Mouse (Mus musculus) hindbrain, embryonic 13.5 days (tissue): ENCODE data around the gene 4933428G20Rik. TPM values are rescaled to one million over a fixed set of nuclear protein-coding genes. Genes with fewer than 3 reads are reported as not detected.

ENCODE experiments used
- ATAC-seq: fragments of 200-750 bp; cut with Nextera tagmentation; 2 replicates; pipeline ENCODE4 v1.8.0; 2017; ENCODE audit warnings: moderate TSS enrichment; ENCODE audit not compliant: low FRiP score
- H3K27ac ChIP-seq: fragments of 300-500 bp; sonication (generic); 2 replicates; pipeline ENCODE4 v1.5.1; 2015; ENCODE audit warnings: inconsistent platforms, mild to moderate bottlenecking, moderate library complexity
- H3K27me3 ChIP-seq: fragments of 300-500 bp; sonication (generic); 2 replicates; pipeline ENCODE4 v1.6.1; 2015; ENCODE audit warnings: mild to moderate bottlenecking, inconsistent platforms
- H3K36me3 ChIP-seq: fragments of 300-500 bp; sonication (generic); 2 replicates; pipeline ENCODE4 v1.6.1; 2015; ENCODE audit warnings: mild to moderate bottlenecking, inconsistent platforms
- H3K4me1 ChIP-seq: fragments of 300-500 bp; sonication (generic); replicated peaks from 2 replicates; pipeline ENCODE4 v1.6.1; 2015; ENCODE audit warnings: inconsistent platforms
- H3K4me2 ChIP-seq: fragments of 300-500 bp; sonication (generic); 2 replicates; pipeline ENCODE4 v1.6.1; 2015; ENCODE audit warnings: inconsistent platforms, mild to moderate bottlenecking, moderate library complexity
- H3K4me3 ChIP-seq: fragments of 300-500 bp; sonication (generic); 2 replicates; pipeline ENCODE4 v1.5.1; 2015; ENCODE audit warnings: mild to moderate bottlenecking, inconsistent platforms
- H3K9ac ChIP-seq: fragments of 300-500 bp; sonication (generic); 2 replicates; pipeline ENCODE4 v1.6.1; 2015; ENCODE audit warnings: mild to moderate bottlenecking, inconsistent platforms
- H3K9me3 ChIP-seq: fragments of 300-500 bp; sonication (generic); 2 replicates; pipeline ENCODE4 v1.6.1; 2016; ENCODE audit warnings: inconsistent platforms
- WGBS: fragments of 180-500 bp; shearing (Covaris S2); methylation state at CpG from one replicate; pipeline ENCODE4 v1.1.7; 2015; 5-methylcytosine and 5-hydroxymethylcytosine counted together
- polyA plus RNA-seq: library from polyadenylated mRNA; unstranded; fragments of >200 nt; fragmentation: Nextera tagmentation; extraction: Ambion mirVana; gene quantifications from 2 replicates; pipeline ENCODE4 v1.2.1, GENCODE M21; 2015

4933428G20Rik gene
- polyA plus RNA-seq, 1 experiment from 2014 or later = 1.2 TPM

DNA sequence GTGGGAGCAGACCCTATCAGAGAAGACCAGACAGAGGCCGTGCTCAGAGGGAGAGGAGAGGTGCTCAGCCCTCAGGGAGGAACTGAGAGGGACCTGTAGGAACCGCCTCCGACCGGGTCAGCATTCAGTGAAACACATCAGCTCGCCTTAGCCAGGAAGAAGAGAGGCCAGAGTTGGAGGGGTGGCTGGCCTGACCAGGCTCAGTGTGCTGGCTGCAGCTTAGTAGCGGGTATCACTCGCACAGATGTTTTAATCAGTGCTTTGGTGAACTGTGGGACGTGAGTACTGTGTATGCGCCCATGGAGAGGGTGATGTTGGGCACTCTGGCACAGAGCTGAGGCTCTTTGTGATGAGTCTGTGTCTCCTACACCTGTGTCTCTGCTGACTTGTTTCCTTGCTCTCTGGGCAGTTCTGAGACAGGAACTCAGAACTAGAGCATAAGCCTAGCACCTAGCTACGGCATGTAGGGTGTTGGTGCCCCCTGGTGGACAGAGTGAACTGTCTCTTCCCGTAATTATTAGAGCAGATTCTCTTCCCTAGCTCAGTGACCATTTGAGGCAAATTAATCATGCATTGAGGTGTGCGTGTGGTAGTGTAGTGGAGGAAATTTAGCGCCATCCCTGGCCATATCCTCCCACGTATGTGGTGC lies 31.4 kb downstream of the 4933428G20Rik start:
- Histone ChIP-seq H3K4me2 (no peak overlapping the region), H3K36me3 (peaks cover 90% of the 10 kb centered on the region), H3K4me1 (peaks cover 4% of the 10 kb centered on the region; the same call in 1 of the 2 replicates), H3K9ac (peak overlapping the region; percentile 13; the same call in 1 of the 2 replicates), H3K27me3 (0 out of 2 replicates have a peak, but pooled peaks cover 8% of the 10 kb centered on the region), H3K9me3 (no peaks in the 10 kb centered on the region), H3K4me3 (no peak overlapping the region), H3K27ac (no peak overlapping the region)
- 50% methylated on average over 14 of the region's 14 CpGs for WGBS
- 0 out of 2 replicates have a peak, but pooled peaks have one; percentile 28 for ATAC-seq

DNA sequence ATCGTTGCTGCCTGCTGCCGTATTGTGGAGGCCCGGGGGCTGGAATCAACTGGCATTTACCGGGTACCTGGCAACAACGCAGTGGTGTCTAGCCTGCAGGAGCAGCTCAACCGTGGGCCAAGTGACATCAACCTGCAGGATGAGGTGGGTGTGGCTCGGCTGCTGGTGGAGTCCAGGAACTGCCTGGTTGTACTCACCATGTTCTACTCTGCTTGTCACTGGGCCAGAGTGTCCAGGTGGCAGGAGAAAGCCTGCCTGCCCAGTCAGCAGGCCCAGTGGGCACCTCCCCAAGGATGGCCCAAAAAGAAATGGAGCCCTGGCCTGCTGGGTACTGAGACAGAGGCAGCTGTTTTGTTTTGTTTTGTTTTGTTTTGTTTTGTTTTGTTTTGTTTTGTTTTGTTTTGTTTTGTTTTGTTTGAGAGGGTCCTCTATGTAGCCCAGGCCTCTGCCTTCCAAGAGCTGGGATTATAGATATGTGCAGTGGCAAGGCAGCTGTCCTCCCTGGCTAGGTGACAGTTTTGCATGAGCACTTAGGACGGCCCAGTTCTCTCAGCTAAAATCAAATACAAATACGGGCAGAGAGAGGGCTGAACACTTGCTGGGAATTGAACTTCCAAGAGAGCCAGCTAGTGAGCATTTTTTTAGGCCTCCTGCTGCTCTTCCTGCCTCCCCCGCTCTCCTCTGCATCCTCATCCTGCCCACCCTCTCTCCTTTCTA lies 33.5 kb downstream of the 4933428G20Rik start:
- H3K36me3 ChIP-seq = peaks cover 93% of the 10 kb centered on the region
- H3K4me3 ChIP-seq = no peak overlapping the region
- no peak overlapping the region for H3K9ac ChIP-seq
- no peak overlapping the region for H3K4me2 ChIP-seq
- H3K9me3 ChIP-seq = no peaks in the 10 kb centered on the region
- no peak overlapping the region for H3K27ac ChIP-seq
- peaks cover 24% of the 10 kb centered on the region; the same call in 1 of the 2 replicates for H3K27me3 ChIP-seq
- H3K4me1 ChIP-seq = peaks cover 4% of the 10 kb centered on the region; the same call in 1 of the 2 replicates
- WGBS = 70% methylated on average over 10 of the region's 10 CpGs
- no peak for ATAC-seq

DNA sequence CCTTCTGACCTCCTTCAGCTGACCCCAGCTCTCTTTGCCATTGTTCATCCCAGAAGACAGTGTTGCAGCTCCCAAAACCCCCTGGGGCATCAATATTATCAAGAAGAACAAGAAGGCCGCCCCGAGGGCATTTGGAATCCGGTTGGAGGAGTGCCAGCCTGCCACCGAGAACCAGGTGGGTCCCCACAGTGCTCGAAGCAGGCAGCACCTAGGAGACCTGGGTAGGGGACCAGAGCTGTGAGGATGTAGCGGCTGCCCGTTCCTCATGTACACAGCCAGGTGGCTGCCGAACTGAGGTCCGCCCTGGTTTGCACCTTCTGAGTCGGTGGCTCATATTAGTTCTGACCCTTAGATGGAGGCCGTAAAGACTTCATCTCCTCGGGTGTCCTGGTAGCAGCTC lies 34.2 kb downstream of the 4933428G20Rik start:
- Histone ChIP-seq H3K36me3 (peaks cover 93% of the 10 kb centered on the region), H3K9ac (no peak overlapping the region), H3K4me2 (no peak overlapping the region), H3K9me3 (no peaks in the 10 kb centered on the region), H3K4me3 (no peak overlapping the region), H3K27me3 (peaks cover 31% of the 10 kb centered on the region; the same call in 1 of the 2 replicates), H3K4me1 (peaks cover 4% of the 10 kb centered on the region; the same call in 1 of the 2 replicates), H3K27ac (no peak overlapping the region)
- WGBS = 79% methylated on average over 12 of the region's 12 CpGs
- no peak for ATAC-seq

DNA sequence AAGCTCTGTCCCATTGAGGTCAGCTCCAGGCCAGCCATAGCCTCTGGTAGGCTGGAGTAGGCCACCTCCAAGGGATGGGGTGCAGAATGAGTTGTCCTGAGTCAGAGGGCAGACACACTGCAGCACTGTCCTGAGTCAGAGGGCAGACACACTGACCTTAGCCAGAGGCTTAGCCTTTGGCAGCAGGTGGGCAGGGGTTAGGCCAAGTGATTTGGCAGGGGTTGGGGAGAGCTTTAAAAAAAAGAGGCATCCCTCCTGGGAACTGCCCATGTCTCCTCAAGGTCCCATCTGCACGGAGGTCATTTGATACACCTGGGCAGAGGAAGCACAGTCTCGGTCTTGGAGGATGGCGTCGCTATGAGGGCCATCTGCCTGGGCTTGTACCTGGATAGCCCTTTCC lies 36.1 kb downstream of the 4933428G20Rik start:
- 87% methylated on average over 4 of the region's 4 CpGs for WGBS
- Histone ChIP-seq H3K9me3 (no peaks in the 10 kb centered on the region), H3K9ac (peak overlapping the region; percentile 43; the same call in 1 of the 2 replicates), H3K27me3 (peaks cover 31% of the 10 kb centered on the region; the same call in 1 of the 2 replicates), H3K4me2 (no peak overlapping the region), H3K27ac (no peak overlapping the region), H3K36me3 (peaks cover 93% of the 10 kb centered on the region), H3K4me1 (peaks cover 4% of the 10 kb centered on the region; the same call in 1 of the 2 replicates), H3K4me3 (no peak overlapping the region)
- no peak for ATAC-seq

DNA sequence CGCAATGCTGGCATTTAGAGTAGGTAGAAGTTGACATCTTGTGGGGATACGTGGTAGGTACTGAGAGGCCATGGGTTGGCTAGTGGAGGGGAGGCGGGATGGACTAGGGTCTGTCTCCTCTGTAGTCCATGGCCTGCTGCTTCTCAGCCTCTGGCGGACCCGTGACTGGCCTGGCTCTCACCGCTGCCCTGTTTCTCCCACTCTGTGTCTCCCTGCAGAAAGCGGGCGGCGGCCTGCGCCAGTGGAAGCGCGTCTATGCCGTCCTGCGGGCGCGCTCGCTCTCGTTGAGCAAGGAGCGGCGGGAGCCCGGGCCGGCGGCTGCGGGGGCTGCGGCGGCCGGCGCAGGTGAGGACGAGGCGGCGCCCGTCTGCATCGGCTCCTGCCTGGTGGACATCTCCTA lies 37.0 kb downstream of the 4933428G20Rik start:
- Histone ChIP-seq H3K27ac (no peak overlapping the region), H3K36me3 (peaks cover 95% of the 10 kb centered on the region), H3K27me3 (peaks cover 31% of the 10 kb centered on the region; the same call in 1 of the 2 replicates), H3K4me2 (no peak overlapping the region), H3K9me3 (no peaks in the 10 kb centered on the region), H3K9ac (no peak overlapping the region), H3K4me1 (peaks cover 4% of the 10 kb centered on the region; the same call in 1 of the 2 replicates), H3K4me3 (no peak overlapping the region)
- WGBS = 27% methylated on average over 33 of the region's 33 CpGs
- ATAC-seq = no peak

DNA sequence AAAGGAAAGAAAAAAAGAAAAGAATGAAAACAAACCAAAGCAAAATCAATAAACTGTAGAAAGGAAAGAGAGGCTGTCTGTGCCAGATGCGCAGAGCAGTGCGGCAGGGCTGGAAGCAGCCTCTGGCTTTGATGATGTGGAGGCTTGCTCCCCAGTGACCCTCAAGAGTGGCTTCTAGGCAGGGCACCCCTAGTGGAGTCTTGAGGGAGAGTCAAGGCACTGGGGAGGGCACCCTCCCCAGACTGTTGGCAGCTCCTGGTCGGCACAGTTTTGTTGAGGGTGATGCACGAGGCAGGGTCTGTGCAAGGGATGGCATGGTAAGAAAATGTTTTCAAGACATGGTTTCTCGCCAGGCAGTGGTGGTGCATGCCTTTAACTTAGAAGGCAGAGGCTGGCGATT lies 37.6 kb downstream of the 4933428G20Rik start:
- no peak for ATAC-seq
- peaks cover 96% of the 10 kb centered on the region for H3K36me3 ChIP-seq
- H3K27ac ChIP-seq = no peak overlapping the region
- H3K4me2 ChIP-seq = no peak overlapping the region
- peaks cover 31% of the 10 kb centered on the region; the same call in 1 of the 2 replicates for H3K27me3 ChIP-seq
- H3K9ac ChIP-seq = no peak overlapping the region
- H3K4me3 ChIP-seq = no peak overlapping the region
- H3K4me1 ChIP-seq = peaks cover 4% of the 10 kb centered on the region; the same call in 1 of the 2 replicates
- H3K9me3 ChIP-seq = no peaks in the 10 kb centered on the region
- 89% methylated on average over 6 of the region's 6 CpGs for WGBS

DNA sequence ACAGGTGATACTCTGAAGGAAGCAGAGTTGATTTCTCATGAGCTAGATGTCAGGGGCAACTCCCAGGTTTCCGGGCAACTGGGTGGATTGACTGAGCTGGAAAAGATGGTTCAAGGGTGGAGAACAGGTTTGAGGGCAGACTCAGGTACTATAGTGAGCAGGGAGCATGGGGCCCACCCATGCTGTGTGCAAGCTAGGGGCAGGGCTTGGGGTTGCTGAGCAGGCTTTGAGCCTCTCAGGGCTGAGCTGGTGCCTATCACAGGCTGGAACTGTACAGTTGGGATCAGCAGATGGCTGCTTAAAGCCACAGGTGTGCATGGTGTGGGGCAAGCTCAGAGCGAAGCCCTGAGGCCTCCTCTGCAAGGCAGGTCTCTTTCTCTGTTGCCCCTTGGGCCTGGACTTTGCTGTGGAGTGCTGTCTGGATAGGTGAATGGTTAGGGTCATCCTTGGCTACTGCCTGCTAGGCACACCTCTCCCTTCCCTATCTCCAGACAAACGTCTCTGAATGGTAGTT lies 38.8 kb downstream of the 4933428G20Rik start:
- 91% methylated on average over 3 of the region's 3 CpGs for WGBS

DNA sequence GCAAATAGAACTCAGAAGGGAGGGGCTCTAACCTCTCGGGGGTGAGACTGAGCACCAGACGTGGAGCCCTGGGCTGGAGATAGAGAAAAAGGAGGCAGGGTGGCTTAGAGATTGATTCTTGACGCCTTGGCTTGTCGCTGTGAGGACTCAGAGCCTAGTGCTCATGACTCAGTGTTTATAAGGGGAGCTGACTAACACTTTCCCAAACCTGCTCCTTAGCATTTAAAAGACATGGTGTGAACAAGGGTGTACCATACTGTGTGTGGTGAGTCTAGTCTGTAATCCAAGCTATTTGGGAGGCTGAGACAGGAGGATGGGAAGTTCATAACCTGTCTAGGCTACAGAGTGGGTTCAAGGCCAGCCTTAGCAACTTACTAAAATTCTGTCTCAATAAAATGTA lies 43.0 kb downstream of the 4933428G20Rik start:
- no peak overlapping the region for H3K4me2 ChIP-seq

More for the DNA sequence above, 38.8 kb downstream of the 4933428G20Rik start:
- Histone ChIP-seq H3K27me3 (peaks cover 31% of the 10 kb centered on the region; the same call in 1 of the 2 replicates), H3K27ac (no peak overlapping the region), H3K9me3 (no peaks in the 10 kb centered on the region), H3K4me3 (no peak overlapping the region), H3K4me1 (peaks cover 2% of the 10 kb centered on the region; the same call in 1 of the 2 replicates), H3K4me2 (no peak overlapping the region), H3K36me3 (peaks cover 97% of the 10 kb centered on the region), H3K9ac (no peak overlapping the region)
- no peak for ATAC-seq

DNA sequence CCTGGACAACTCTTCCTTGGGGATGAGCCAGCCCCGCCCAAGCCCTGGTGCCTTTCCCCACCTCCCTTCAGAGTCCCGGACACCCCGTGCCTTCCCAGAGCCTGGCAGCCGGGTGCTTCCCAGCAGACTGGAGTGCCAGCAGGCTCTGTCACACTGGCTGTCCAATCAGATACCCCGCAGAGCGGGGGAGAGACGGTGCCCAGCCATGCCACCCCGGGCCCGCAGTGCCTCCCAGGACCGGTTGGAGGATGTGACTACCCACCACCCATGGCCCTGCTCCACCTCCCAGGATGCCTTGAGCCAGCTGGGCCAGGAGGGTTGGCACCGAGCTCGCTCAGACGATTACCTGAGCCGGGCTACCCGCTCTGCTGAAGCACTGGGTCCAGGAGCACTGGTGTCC lies 48.5 kb downstream of the 4933428G20Rik start:
- Histone ChIP-seq H3K4me1 (peaks cover 55% of the 10 kb centered on the region), H3K4me3 (peak overlapping the region; percentile 65), H3K27me3 (no peaks in the 10 kb centered on the region), H3K9ac (peak overlapping the region; percentile 91), H3K4me2 (peak overlapping the region; percentile 94), H3K9me3 (no peaks in the 10 kb centered on the region), H3K27ac (no peak overlapping the region), H3K36me3 (peaks cover 49% of the 10 kb centered on the region)
- WGBS = 91% methylated on average over 15 of the region's 15 CpGs
- ATAC-seq = no peak

More for the DNA sequence above, 43.0 kb downstream of the 4933428G20Rik start:
- H3K4me1 ChIP-seq = peaks cover 25% of the 10 kb centered on the region
- H3K36me3 ChIP-seq = peaks cover 89% of the 10 kb centered on the region
- no peak overlapping the region for H3K9ac ChIP-seq
- no peak overlapping the region for H3K27ac ChIP-seq
- 84% methylated on average over 4 of the region's 4 CpGs for WGBS
- H3K9me3 ChIP-seq = no peaks in the 10 kb centered on the region
- peaks cover 12% of the 10 kb centered on the region; the same call in 1 of the 2 replicates for H3K27me3 ChIP-seq
- H3K4me3 ChIP-seq = no peak overlapping the region
- ATAC-seq = no peak

DNA sequence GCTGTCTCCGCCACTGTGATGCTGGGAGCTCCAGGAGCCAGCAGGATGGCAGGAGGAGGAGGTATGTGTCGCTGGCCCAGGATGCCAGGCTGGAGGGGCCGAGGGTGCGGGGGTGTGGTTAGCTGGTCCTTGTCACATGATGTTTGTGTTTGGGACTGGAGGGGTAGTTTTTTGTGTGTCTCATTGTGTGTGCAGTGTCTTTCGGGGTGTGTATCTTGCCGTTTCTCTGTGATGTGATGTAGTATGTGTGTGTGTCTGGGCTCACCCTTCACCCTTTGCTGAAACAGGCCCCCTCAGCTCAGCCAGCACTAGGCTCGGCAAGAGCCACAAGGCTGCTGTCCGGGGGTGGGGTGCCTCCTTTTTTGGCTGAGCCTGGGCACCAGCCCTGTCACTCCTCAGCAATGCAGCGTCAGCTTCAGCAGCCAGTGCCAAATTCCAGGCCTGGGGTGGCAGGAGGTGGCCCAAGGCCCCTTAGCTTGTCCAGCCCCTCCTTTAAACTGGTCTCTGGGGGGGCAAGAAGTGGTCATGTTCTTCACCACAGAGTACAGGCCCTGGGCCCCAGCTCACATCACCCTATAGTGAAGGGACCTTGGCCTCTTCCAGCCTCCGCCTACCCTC lies 49.7 kb downstream of the 4933428G20Rik start:
- Histone ChIP-seq H3K4me1 (peaks cover 55% of the 10 kb centered on the region), H3K9ac (peak overlapping the region; percentile 91), H3K4me2 (peak overlapping the region; percentile 94), H3K36me3 (peaks cover 40% of the 10 kb centered on the region), H3K9me3 (no peaks in the 10 kb centered on the region), H3K27me3 (no peaks in the 10 kb centered on the region), H3K4me3 (peak overlapping the region; percentile 65), H3K27ac (peak overlapping the region; percentile 89)
- 22% methylated on average over 10 of the region's 10 CpGs for WGBS
- peak; percentile 48 for ATAC-seq

DNA sequence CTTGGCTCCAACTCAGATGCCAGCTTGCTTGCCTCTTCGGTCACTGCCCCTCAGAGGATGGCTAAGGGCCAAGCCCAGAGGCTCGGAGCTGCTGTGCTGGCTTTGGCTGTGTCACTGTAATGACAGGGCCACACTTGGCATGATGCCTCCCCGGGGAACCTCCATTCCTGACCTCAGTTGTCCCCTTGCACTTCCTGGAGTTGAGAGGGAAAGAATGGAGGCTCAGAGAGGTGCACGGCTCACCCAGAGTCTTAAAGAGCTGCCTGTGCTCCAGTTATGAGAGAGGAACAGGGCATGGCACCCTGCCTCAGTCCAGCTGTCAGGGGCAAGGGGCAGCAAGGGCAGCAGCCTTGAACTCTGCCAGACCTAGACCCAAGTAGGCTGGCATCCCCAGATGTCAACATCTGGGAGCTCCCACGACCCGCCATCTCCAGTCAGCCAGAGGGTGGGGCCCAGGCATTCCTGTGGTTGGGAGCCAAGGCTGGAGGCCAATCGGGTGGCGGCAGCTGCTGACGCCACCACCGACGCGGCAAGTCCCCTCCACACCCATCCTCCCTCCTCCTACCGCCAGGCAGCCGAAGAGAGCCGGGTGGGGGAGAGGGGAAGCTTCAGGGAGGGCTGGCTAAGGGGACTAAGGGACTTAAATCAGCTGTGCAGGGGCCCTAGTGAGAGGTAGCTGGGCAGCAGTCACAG lies 50.4 kb downstream of the 4933428G20Rik start:
- peak overlapping the region; percentile 91 for H3K9ac ChIP-seq
- peak; percentile 89 for ATAC-seq
- H3K4me3 ChIP-seq = peak overlapping the region; percentile 65
- H3K4me1 ChIP-seq = peaks cover 55% of the 10 kb centered on the region
- H3K9me3 ChIP-seq = no peaks in the 10 kb centered on the region
- H3K36me3 ChIP-seq = peaks cover 41% of the 10 kb centered on the region
- WGBS = 20% methylated on average over 12 of the region's 15 CpGs
- peak overlapping the region; percentile 94 for H3K4me2 ChIP-seq
- peak overlapping the region; percentile 89 for H3K27ac ChIP-seq
- H3K27me3 ChIP-seq = 0 out of 2 replicates have a peak, but pooled peaks cover under 1% of the 10 kb centered on the region
